Mouse (Mus musculus): ENCODE measurements at regions not wholly inside any gene's neighbourhood (a gene's known extent, or its start where the extent isn't known, plus 50 kb on each side); places are given as distances from the start of the nearest gene placed in this dataset.

- Histone ChIP-seq H3K9ac (no peak overlapping the region), H3K4me2 (no peak overlapping the region), H3K27me3 (replicated peaks) (no peaks in the 10 kb centered on the region), H3K27ac (ENCODE audit: poor library complexity, severe bottlenecking) (no peak overlapping the region), H3K4me3 (no peak overlapping the region), H3K4me1 (replicated peaks) (no peaks in the 10 kb centered on the region), H3K9me3 (replicated peaks) (no peaks in the 10 kb centered on the region), H3K36me3 (no peaks in the 10 kb centered on the region)
- WGBS = 72% methylated on average over 7 of the region's 7 CpGs
- ATAC-seq (ENCODE audit: insufficient number of reproducible peaks, low FRiP score) = no peak
These were observed 266.3 kb upstream of the 2610301B20Rik start for GRCm38 (mm10) chr4:10607855-10608576.

GRCm38 (mm10) chr4:10610784-10611183, 263.5 kb upstream of the 2610301B20Rik start:
- Histone ChIP-seq H3K36me3 (no peaks in the 10 kb centered on the region), H3K9ac (no peak overlapping the region), H3K4me1 (replicated peaks) (no peaks in the 10 kb centered on the region), H3K4me2 (no peak overlapping the region), H3K4me3 (no peak overlapping the region), H3K27ac (ENCODE audit: poor library complexity, severe bottlenecking) (no peak overlapping the region), H3K27me3 (replicated peaks) (no peaks in the 10 kb centered on the region), H3K9me3 (replicated peaks) (no peaks in the 10 kb centered on the region)
- WGBS = 53% methylated on average over 1 of the region's 1 CpGs
- ATAC-seq (ENCODE audit: insufficient number of reproducible peaks, low FRiP score) = no peak

Data from heart, embryonic 12.5 days (tissue).